Mouse (Mus musculus): ENCODE results near the gene Fam185a. TPM values are rescaled to one million over a fixed set of nuclear protein-coding genes. Genes with fewer than 3 reads are reported as not detected.

Fam185a gene
- total RNA-seq, 2 experiments from 2014 or later: 7.6 to 9.1 TPM

DNA sequence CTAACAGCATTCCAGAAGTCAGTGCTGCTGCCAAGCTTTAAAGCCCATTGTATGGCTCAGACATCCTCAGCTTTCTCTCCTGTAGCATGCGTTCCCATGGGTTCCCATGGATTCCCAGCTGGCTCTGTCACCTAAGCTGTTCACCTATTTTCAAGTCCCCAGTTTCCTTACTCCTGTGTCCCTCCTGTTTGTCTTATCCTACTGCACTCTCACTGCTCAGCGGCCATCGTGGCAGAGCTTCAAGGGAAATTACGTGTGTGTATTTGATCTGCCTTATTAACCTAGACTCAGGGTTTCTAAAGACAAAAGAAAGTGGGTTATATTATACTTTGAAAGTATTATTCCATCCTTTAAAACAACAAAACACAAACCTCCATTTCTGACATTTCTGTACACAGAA lies 64.4 kb downstream of the Fam185a start:
- no peak for DNase-seq
- intact Hi-C loops (cut with DNase I): no loop called here

DNA sequence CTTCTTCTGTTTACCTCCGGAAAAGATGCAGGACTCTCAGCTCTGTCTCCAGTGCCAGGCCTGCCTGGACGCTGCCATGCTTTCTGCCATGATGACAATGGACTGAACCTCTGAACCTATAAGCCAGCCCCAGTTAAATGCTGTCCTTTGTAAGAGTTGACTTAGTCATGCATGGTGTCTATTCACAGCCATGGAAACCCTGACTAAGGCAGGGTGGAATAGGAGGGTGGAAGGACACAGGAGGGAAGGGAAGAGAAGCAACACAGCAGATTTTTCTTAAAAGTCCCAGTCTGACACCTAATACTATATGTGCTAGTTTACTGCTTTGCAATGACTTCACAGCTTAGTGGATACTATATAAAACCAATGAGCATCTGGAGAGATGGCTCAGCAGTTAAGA lies 66.7 kb downstream of the Fam185a start:
- intact Hi-C loops (cut with DNase I): loop anchor here (10.0 kb wide), 1 partner anchor 73 kb away; no protein-coding TSS in a partner anchor
- no peak for DNase-seq

DNA sequence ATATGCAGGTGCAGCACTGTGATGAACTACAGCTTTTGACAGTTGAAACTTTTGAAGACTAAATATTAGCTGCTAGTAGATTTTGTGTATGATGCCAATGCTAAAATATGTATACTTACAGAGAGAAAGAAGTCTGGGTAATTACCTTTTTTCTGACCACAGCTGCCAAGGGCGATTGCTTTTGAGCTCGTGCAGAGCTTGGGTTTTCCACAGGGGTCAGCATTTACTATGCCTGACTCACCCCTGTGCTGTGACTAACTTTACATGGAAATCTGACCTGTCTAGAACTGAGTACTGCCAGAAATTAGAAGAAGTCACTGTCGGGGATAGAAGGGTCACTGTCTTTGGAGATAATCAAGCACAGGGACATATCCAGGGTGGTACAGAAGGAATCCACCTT lies 67.5 kb downstream of the Fam185a start:
- DNase-seq: no peak
- intact Hi-C loops (cut with DNase I): loop anchor here (10.0 kb wide), 1 partner anchor 73 kb away; no protein-coding TSS in a partner anchor

DNA sequence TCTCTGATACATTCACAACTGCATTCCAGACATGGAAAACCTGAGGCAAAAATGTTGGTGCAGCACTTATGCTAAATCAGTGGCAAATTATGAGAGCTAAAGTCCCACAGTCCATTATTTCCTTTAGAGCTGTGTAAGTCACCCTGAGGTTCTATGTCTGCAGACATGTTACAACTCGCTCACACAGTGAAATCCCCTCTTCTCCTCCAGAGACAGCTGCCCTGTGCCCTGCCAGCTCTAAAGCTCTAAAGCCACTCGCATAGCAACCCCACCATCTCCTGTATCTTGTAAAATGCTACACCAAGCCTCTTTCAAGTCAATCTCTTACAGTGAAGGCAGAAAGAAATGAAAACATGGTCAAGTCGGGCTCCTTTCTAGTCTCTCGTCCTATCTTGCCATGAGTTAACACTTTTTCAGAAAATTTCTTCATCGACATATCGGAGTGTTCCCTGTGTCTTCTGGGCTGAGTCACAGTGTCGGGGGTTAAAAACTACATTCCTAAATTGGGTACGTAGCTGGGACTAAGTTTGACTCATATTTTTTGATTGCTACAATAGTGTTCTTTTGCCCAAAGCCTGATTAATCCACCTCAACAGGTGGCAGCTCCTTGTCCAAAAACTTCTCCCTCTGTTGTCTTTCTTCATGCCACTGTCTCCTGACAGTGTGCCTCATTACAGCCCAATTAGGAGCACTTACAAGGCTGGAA lies 68.7 kb downstream of the Fam185a start:
- no peak for DNase-seq
- intact Hi-C loops (cut with DNase I): loop anchor here (10.0 kb wide), 1 partner anchor 71 kb away; no protein-coding TSS in a partner anchor

DNA sequence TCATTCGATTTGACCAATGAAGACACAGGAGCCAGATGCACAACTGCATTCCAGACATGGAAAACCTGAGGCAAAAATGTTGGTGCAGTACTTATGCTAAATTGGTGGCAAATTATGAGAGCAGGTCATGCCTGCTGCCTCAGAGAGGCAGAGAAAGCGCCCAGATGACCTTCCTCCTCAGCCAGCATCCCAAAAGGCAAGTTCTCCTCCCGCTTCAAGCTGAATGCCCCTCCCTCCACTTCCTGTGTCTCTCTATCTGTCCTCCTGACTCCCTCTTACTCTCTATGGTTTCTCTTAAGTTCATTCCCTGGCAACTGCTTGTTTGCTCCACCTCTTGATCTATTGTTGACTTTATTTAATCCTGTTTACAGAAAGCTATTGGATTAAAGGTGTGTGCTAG lies 70.0 kb downstream of the Fam185a start:
- DNase-seq: no peak
- intact Hi-C loops (cut with DNase I): loop anchor here (10.0 kb wide), 1 partner anchor 70 kb away; no protein-coding TSS in a partner anchor

DNA sequence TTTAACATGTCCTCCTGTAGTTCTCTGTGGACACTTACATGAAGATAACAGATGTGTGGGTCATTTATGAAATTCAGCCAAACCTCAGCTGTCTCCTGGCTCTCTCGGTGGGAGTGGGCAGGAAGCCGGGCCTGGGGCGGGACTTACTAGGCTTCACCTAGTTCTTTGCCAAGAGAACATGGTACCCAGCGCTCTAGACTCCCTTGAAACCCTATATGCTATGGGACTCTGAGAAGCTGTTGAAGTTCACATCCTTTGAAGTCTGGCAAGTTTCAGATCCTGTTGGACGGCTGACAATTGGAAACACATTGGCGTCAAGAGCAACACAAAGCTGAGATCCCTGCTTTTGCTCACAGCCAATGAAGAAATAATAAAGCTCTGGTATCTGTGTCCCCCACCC lies 71.6 kb downstream of the Fam185a start:
- intact Hi-C loops (cut with DNase I): loop anchor here (10.0 kb wide), 1 partner anchor 68 kb away; no protein-coding TSS in a partner anchor
- DNase-seq: peak; percentile 47 to 55

DNA sequence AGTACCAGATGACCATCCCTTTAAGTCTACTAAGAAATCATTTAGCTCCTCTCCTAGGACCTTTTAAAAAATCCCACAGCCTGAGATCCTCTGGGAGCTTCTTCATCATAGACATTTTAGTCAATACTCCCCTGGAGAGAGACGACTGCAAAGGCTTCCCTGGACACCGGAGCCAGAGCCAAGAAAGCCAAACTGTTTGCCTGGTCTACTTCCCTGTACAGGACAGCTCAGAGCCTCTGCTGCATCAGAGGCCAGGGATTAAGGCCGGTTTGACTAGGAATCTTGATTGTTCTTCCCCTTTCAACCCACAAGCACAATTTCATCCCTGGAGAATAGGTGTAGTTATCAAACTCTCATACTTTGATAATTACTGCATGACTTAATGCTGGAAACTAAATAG lies 72.1 kb downstream of the Fam185a start:
- intact Hi-C loops (cut with DNase I): loop anchor here (10.0 kb wide), 1 partner anchor 68 kb away; no protein-coding TSS in a partner anchor
- DNase-seq: peak in 1 of 2 experiments; percentile 47

DNA sequence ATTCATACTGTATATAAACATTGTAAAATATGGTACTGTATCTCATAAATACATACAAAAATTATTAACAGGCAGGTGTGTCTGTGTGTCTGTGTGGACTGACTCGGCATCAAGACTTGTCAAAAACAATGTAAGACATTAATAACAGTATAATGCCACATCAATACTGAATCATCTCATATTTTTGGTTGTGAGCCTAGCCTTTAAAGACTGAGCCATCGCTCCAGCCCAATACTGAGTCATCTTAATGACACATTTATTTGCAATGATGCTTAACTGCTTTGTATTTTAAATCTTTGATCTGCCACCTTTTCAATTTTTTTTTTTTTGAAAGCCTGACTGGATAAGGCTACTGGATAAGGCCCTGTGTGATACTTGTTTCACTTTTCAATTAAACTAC lies 73.7 kb downstream of the Fam185a start:
- no peak for DNase-seq
- intact Hi-C loops (cut with DNase I): loop anchor here (10.0 kb wide), 1 partner anchor 66 kb away; no protein-coding TSS in a partner anchor

DNA sequence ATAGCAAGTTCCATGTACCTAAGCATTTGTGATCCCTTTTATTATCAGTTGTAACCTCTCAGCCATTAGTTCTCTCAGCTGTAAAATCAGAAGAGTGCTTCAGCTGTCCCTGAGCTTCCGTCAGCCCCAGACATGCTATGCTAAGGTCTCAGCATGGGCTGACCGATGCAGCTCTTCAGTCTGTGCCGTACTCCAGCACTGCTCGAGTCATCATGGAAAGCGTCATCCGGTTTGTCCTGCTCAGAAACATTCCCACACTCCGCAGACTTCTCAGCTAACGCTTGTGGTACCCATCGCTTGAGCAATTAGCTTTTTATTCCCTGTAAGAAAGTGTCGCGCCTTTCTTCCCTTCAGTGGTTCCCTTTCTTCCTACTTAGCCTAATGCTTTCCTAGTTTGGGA lies 74.2 kb downstream of the Fam185a start:
- DNase-seq: no peak
- intact Hi-C loops (cut with DNase I): loop anchor here (10.0 kb wide), 1 partner anchor 66 kb away; no protein-coding TSS in a partner anchor

DNA sequence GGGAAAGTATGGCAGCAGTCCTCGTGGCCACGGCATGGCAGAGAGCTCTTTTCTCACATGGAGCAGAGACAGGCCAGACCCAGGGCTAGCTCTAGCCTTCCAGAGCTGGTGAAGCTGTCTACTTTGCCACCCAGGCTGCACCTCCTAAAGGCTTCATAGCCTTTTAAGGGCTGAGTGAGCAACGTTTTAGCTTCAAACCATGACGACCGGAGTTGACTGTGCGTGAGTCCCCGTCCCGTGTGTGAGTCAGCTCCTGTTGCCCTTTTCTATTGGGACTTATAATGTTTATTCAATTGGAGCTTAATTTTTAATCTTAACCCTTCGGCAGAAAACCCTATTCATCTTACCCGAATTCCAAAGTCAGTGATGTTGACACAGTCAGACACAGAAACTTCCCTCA lies 75.4 kb downstream of the Fam185a start:
- intact Hi-C loops (cut with DNase I): no loop called here
- DNase-seq: no peak

DNA sequence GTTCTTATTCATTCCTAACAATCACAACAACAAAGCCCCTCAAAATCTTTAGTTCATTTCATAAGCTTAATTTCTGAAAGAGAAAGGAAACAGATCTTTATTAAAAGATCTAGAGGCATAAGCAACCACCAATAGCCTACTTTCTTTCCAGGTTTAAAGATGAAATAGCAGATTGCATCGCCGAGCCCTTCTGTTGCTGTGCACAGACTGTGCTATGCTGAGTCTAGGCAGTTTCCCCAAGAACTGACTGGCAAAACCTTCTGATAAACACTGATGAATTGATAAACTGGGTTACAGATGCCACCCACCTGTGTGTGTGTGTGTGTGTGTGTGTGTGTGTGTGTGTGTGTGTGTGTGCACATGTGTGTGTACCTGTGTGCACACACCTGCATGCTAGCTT lies 76.2 kb downstream of the Fam185a start:
- intact Hi-C loops (cut with DNase I): no loop called here
- DNase-seq: no peak

DNA sequence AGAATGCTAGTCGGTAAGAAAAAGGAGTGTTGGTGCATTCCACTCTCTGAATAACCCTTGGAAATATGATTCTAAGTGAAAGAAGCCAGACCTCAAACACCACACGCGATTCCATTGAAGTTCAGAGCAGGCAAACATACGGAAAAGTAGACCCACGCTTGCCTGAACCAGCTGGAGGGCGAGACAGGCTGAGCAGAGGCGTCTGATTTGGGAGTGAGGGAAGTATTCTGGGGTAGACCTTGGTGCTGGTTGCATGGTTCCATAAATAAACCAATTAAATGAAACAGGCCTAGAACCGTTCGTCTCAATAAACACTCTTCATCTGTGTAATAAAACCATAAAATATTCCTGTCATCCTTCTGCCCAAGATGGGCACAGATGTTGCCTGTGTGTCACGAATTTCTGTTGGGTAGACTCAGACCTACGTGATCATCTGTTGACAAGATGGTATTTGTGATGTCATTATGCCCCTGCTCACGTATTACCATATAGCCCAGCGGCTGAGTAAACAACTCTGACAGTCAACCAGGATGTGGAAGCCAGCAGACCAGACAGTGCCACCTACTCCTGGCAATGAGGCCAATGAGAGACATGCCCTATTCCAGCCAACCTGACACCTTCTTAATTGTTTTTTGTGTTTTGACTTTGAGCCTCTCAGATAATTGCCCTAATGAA lies 78.3 kb downstream of the Fam185a start:
- intact Hi-C loops (cut with DNase I): no loop called here
- DNase-seq: no peak

DNA sequence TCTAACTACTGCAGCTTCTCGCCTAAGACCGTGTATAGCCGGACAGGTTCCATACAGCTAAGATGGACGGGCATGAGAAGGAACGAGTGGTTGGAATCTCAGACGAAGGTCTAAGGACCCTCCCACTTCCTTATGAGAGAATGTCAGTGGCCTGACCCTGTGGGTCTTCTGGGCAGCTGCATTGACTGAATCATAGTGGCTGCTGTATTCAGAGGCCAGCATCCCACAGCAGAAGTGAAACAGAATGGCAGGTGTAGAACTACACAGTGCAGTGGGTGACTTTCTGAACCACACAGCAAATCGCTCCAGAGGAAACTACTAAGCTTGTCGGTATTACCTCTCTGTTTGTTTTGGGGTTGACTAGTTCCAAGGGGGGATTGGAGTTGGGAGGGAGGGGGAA lies 80.4 kb downstream of the Fam185a start:
- DNase-seq: no peak
- intact Hi-C loops (cut with DNase I): no loop called here

DNA sequence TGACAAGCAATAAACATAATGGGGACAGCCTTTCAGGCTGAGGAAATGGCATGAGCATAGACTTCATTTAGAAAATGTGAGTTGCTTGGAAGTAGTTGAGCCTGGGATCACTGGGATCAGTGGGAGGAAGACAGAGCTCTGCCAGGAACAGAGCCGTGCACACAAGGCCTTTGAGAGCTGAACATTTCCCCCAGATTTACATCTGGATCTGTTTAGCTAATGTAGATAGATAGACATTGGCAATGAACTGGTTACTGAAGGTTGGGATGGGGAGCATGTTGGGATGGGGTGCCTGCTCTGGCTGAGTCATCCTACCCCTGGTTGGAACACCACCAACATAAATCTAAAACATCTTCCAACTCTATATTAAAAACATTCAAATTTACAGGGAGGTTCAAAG lies 82.1 kb downstream of the Fam185a start:
- DNase-seq: no peak
- intact Hi-C loops (cut with DNase I): no loop called here

DNA sequence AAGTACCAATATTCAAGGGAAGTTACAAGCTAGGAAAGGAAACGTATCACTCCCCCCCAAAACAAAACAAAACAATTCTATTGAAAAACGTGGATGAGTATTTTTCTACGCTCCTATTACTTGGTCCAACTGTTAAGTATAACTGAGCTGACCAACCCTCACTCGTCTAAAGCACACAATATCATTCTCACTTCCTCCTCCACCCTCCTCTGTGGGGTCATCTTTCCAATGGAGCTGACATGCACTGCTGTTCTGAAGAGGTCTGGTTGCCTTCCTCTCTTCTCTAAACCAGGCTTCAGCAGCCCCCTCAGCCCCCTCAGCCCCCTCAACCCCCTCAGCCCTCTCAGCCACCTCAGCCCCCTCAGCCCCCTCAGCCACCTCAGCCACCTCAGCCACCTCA lies 85.0 kb downstream of the Fam185a start:
- intact Hi-C loops (cut with DNase I): no loop called here

DNA sequence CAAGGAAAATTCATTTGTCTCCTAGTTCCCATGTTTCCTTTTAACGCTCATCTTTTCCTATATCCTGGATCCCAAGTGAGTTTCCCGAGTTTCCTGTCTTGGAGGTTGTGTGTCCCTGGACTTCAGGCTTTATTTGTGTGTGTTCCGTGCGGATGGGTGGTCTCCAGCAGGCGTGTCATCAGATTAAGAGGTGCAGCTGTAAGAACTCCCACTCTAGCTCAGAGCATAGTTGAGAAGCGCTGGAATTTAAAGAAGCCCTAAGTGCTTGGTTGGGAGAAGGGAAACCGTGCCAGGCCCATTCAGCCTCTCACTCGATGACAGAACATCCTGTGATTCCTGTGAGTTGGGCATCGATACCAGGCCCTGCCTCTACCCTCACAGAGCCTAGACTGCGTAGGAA lies 88.6 kb downstream of the Fam185a start:
- no peak for DNase-seq
- intact Hi-C loops (cut with DNase I): no loop called here

More for the DNA sequence above, 85.0 kb downstream of the Fam185a start:
- no peak for DNase-seq

DNA sequence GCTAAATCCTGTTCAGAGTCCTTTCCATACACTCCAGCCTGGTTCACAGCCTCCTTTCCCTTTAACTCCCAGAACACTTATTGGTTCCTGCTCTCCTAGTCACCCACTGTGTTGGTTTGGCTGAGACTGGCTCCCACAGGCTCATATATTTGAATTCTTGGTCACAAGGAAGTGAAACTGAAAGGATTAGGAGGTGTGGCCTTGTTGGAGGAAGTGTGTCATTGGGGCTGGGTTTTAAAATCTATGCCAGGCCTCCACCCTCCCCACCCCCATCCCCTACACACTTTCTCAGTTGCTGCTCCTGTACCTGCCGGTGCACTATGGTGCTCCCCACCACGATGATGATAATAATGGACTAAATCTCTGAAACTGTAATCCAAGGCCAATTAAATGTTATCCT lies 92.8 kb downstream of the Fam185a start:
- no peak for DNase-seq
- intact Hi-C loops (cut with DNase I): no loop called here

DNA sequence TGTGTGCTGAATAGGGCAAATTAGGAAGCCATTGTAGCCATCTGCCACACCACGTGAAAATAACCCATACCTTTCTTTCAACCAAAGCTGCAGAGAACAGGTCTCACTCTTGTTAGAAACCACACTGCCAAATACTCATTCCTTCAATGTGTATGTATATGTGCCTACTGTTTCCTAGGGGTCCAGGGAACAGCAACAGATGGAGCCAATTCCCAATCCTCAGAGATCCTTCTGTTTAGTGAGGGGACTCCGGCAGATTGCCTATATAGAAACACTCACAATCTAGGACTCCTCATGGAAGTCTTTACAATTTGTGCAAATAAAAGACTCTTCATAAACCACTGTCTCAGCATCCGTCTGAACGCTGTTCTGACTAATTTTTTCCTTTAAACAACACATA lies 93.4 kb downstream of the Fam185a start:
- intact Hi-C loops (cut with DNase I): no loop called here
- no peak for DNase-seq

DNA sequence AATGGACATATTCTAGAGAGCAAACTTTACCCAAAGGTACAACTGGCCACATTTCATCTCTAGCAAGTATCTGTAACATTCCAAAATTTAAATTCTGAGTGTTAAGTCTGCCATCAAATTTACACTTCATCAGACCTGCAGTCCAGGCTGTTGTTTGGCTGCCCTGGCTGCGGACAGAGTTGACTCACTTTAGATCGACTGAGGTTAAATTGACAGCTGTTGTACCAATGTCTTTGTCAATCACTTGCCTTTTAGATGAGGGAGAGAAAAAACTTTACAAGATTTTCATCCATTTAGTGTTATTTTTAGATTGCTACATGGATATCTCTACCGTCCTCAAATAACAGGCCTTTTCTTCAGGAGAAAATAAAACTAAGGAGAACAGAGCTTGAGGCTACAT lies 94.4 kb downstream of the Fam185a start:
- intact Hi-C loops (cut with DNase I): no loop called here
- DNase-seq: no peak

DNA sequence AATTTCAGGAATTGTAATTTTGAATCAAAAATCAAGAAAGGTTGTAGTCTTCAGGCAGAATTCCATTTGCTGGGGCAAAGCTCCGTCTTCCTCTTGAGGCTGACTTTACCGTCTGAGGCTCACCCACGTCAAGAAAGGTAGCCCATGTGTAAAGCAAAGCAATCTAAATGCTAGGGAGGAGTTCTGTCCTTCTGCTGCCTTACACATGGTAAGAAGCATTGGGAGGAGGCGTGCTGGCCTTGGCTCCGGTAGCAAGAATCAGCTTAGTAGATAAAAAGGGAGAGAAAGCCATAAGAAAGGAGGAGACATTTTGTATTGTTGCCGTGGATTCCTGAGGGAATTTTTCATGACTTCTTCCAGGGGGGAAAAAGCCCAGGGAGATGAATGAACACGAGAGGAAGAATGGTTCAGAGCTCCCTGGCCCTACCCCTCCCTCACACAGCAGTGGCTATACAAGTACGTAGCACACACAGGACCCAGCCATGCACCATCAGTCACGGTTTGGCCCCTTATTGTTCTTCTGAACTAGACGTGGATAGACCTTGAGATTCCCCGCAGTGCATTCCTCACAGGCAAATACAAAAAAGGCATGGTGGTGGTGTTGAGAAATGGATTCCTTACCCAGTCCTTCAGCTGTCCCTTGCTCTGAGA lies 102.2 kb downstream of the Fam185a start:
- intact Hi-C loops (cut with DNase I): no loop called here
- DNase-seq: no peak

DNA sequence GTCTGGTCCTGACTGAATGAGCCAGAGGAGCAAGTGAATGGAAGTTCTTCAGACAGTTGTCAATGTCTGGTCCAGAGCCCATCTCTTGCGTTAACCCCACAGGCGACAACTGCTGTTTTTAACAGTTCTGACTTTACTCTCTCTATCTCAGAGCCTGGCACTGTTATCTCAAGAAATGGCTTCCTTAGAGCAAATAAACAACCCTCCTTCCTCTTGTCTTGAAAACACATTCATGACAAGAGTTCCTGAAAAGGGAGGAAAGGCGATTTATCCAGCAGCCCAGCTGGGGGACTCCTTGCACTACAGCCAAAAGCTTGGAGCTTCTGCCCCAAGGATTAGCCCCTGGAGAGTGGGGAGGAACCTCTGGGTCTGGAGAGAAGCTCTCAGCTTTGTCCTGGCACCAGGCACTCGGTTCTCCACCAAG lies 102.7 kb downstream of the Fam185a start:
- intact Hi-C loops (cut with DNase I): no loop called here
- peak in 1 of 2 experiments; percentile 60 for DNase-seq

Measured in gastrocnemius, postnatal 36 days (tissue).